Mouse (Mus musculus): ENCODE data around the gene Ccdc136. TPM values are rescaled to one million over a fixed set of nuclear protein-coding genes. Genes with fewer than 3 reads are reported as not detected.

Ccdc136 gene
- polyA plus RNA-seq, 1 experiment from 2014 or later, result 0.62 TPM

DNA sequence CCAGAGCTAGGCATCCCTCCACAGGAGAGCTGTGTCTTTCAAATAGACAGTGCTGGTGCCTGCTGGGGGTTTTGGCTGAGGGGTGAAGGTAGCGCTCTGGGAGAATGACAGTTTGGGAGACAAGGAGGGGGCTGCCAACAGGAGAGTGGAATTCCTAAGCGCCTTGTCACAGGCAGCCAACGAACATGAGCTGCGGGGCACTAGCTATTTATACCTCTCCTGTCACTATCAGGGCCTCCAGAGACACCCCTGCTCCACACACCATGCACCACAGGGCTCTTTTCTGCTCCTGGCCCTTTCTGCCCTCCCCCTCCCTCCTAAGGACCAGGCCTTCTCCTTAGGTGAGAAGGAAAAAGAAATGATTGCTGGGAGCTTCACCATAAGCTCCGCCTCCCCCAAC, 35.4 kb downstream of the Ccdc136 start:
- Histone ChIP-seq H3K4me3 (replicated peaks) (no peak overlapping the region), H3K27ac (no peak overlapping the region), H3K27me3 (peaks cover 75% of the 10 kb centered on the region), H3K36me3 (no peaks in the 10 kb centered on the region), H3K9me3 (replicated peaks) (no peaks in the 10 kb centered on the region), H3K4me1 (replicated peaks) (peaks cover 24% of the 10 kb centered on the region), H3K9ac (no peak overlapping the region), H3K4me2 (no peak overlapping the region)
- DNase-seq (no peak), ATAC-seq (ENCODE audit: low read depth) (no peak)
- WGBS (ENCODE audit: insufficient replicate concordance), result 29% methylated on average over 5 of the region's 5 CpGs

DNA sequence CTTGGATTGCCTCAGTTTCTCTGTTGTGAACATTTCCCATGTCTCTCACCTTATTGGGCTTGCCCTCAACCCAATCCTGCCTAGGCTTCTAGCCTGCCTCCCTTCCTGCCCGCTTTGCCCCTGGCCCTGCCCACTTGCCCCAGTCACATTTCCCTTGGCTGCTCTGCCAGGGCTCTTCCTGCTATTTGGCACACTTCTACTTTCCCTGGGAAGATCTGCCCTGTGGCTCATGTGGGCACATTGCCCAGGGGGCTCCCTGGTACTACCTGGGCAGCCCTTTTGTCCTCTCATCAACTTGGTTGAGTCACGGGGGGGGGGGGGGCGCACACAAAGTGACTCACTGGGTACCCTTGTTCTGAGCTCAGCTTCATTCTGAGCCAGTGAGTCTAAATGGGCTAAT, 36.0 kb downstream of the Ccdc136 start:
- Histone ChIP-seq H3K4me2 (no peak overlapping the region), H3K9me3 (replicated peaks) (no peaks in the 10 kb centered on the region), H3K27ac (no peak overlapping the region), H3K4me3 (replicated peaks) (no peak overlapping the region), H3K4me1 (replicated peaks) (peaks cover 24% of the 10 kb centered on the region), H3K27me3 (peaks cover 82% of the 10 kb centered on the region), H3K9ac (no peak overlapping the region), H3K36me3 (no peaks in the 10 kb centered on the region)
- ATAC-seq (ENCODE audit: low read depth) (no peak), DNase-seq (no peak)
- WGBS (ENCODE audit: insufficient replicate concordance), result 56% methylated on average over 3 of the region's 3 CpGs

DNA sequence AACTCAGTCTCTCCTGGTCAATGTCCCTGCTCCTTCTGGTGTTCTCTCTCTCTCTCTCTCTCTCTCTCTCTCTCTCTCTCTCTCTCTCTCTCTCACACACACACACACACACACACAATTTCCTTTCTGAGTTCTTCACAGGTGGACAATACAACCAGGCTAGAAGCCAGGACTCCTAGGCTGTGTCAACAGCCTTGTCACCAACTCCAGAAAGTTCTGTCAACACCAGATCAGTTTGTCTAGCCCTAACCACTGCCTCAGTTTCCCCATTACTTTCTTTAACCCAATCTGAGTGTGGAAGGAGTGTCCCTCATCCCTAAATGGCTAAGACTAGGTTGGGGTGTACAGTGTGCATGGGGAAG, 36.5 kb downstream of the Ccdc136 start:
- Histone ChIP-seq H3K4me3 (replicated peaks) (peak overlapping the region; percentile 44), H3K9me3 (replicated peaks) (no peaks in the 10 kb centered on the region), H3K9ac (no peak overlapping the region), H3K27me3 (peaks cover 83% of the 10 kb centered on the region), H3K4me2 (peak overlapping the region; percentile 58), H3K4me1 (replicated peaks) (peaks cover 24% of the 10 kb centered on the region), H3K36me3 (no peaks in the 10 kb centered on the region), H3K27ac (no peak overlapping the region)
- ATAC-seq (ENCODE audit: low read depth), result no peak
- DNase-seq, result no peak

GRCm38 (mm10) chr6:29433038-29433803, 37.1 kb downstream of the Ccdc136 start, which contains the start of gene Flnc:
TSS of gene Flnc (plus strand) at chr6:29433256.
- Histone ChIP-seq H3K27ac (no peak within 1 kb of the TSS), H3K36me3 (no peaks in the 10 kb centered on the region), H3K9ac (peak within 1 kb of the TSS; percentile 15; the same call in 1 of the 2 replicates), H3K4me2 (peak within 1 kb of the TSS; percentile 58), H3K4me3 (replicated peaks) (peak within 1 kb of the TSS; percentile 44), H3K4me1 (replicated peaks) (peaks cover 24% of the 10 kb centered on the region), H3K27me3 (peaks cover 87% of the 10 kb centered on the region), H3K9me3 (replicated peaks) (no peaks in the 10 kb centered on the region)
- no peak for DNase-seq
- ATAC-seq (ENCODE audit: low read depth), result no peak
- 2% methylated on average over 65 of the region's 77 CpGs for WGBS (ENCODE audit: insufficient replicate concordance)

- H3K4me2 ChIP-seq, result peak overlapping the region; percentile 58
- DNase-seq (no peak), ATAC-seq (ENCODE audit: low read depth) (no peak)
- WGBS (ENCODE audit: insufficient replicate concordance), result 5% methylated on average over 27 of the region's 27 CpGs
- H3K27ac ChIP-seq, result no peak overlapping the region
- no peaks in the 10 kb centered on the region for H3K9me3 ChIP-seq (replicated peaks)
- peaks cover 86% of the 10 kb centered on the region for H3K27me3 ChIP-seq
- no peaks in the 10 kb centered on the region for H3K36me3 ChIP-seq
- peak overlapping the region; percentile 44 for H3K4me3 ChIP-seq (replicated peaks)
- peaks cover 24% of the 10 kb centered on the region for H3K4me1 ChIP-seq (replicated peaks)
- no peak overlapping the region; the same call in 1 of the 2 replicates for H3K9ac ChIP-seq
Observed at GRCm38 (mm10) chr6:29433804-29434795, 38.0 kb downstream of the Ccdc136 start.

DNA sequence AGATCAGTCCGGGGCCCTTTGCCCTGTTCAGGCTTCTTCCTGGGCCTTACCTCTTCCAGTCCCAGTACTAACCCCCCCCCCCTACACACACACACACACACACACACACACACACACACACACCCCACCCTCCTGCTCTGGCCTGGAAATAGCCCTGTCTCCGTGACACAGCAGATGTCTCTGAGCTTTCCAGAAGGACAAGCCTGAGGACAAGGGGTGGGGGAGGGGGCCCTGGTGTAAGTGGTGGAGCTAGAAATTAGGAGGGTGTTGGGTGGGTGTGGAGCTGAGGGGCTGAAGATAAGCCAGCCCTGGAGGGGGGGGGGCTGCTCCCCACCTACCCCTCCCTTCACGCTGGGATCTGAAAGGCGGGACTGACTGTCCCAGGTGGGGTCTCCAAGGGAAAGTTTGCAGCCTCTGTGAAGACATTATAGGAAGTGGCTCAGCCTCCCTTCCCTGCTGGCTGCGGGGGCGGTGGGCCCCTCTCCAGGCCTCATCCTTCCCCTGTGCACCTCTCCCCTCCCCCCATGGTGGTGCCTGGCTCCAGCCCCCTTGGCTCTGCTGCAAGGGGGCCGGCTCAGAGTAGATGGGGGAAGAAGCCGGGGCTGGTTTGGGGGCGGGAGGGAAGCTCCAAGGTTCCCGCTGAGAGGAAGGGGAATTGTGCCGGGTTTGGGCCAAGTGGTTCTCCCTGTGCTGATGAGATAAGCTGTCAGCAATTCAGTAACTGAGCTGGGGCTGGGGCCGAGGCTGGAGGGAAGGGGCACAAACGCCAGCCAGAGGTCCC, 39.0 kb downstream of the Ccdc136 start:
- H3K27me3 ChIP-seq, result peaks cover 84% of the 10 kb centered on the region
- no peaks in the 10 kb centered on the region for H3K36me3 ChIP-seq
- WGBS (ENCODE audit: insufficient replicate concordance), result 6% methylated on average over 13 of the region's 13 CpGs
- peak; percentile 52; the same call in 1 of the 2 replicates for ATAC-seq (ENCODE audit: low read depth)
- H3K4me3 ChIP-seq (replicated peaks), result peak overlapping the region; percentile 44
- H3K9me3 ChIP-seq (replicated peaks), result no peaks in the 10 kb centered on the region
- DNase-seq, result no peak
- H3K27ac ChIP-seq, result 0 out of 2 replicates have a peak overlapping the region, but pooled peaks have one; percentile 29
- peak overlapping the region; percentile 58 for H3K4me2 ChIP-seq
- H3K9ac ChIP-seq, result no peak overlapping the region
- peaks cover 24% of the 10 kb centered on the region for H3K4me1 ChIP-seq (replicated peaks)

GRCm38 (mm10) chr6:29435940-29436451, 39.9 kb downstream of the Ccdc136 start:
- no peak overlapping the region for H3K4me3 ChIP-seq (replicated peaks)
- H3K9me3 ChIP-seq (replicated peaks), result no peaks in the 10 kb centered on the region
- H3K27ac ChIP-seq, result 0 out of 2 replicates have a peak overlapping the region, but pooled peaks have one; percentile 29
- no peak for DNase-seq
- H3K9ac ChIP-seq, result no peak overlapping the region
- peaks cover 75% of the 10 kb centered on the region for H3K27me3 ChIP-seq
- no peak for ATAC-seq (ENCODE audit: low read depth)
- peaks cover 24% of the 10 kb centered on the region for H3K4me1 ChIP-seq (replicated peaks)
- WGBS (ENCODE audit: insufficient replicate concordance), result 33% methylated on average over 6 of the region's 6 CpGs
- no peaks in the 10 kb centered on the region for H3K36me3 ChIP-seq
- H3K4me2 ChIP-seq, result peak overlapping the region; percentile 29; the same call in 1 of the 2 replicates

DNA sequence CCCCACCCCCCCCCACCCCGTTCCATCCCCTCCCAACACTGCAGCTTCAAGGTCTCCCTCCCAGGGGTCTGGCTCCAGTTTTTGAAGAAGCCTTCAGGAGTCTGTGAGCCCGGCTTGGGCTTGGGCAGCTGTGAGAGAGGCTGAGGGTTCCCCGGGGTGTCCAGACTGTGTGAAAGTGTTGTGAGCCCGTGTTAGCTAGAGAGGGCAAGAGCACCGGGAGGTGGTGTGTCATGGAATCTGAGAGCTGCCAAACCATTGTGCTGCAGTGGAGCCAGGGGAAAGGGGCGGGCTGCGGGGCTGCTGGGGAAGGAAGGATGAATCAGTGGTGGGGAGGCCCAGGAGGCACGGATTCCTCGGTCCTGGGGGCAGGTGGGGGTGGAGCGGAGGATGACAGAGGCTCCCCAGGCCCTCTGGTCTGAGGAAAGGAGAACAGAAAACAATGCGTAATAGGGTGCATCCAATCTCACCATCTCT, 40.4 kb downstream of the Ccdc136 start:
- H3K9me3 ChIP-seq (replicated peaks), result no peaks in the 10 kb centered on the region
- 0 out of 2 replicates have a peak overlapping the region, but pooled peaks have one; percentile 27 for H3K4me2 ChIP-seq
- H3K9ac ChIP-seq, result no peak overlapping the region
- H3K4me1 ChIP-seq (replicated peaks), result peaks cover 24% of the 10 kb centered on the region
- no peaks in the 10 kb centered on the region for H3K36me3 ChIP-seq
- H3K27ac ChIP-seq, result no peak overlapping the region; the same call in 1 of the 2 replicates
- ATAC-seq (ENCODE audit: low read depth) (no peak), DNase-seq (no peak)
- no peak overlapping the region for H3K4me3 ChIP-seq (replicated peaks)
- WGBS (ENCODE audit: insufficient replicate concordance), result 13% methylated on average over 11 of the region's 11 CpGs
- peaks cover 70% of the 10 kb centered on the region for H3K27me3 ChIP-seq

- no peak for DNase-seq
- peaks cover 43% of the 10 kb centered on the region for H3K27me3 ChIP-seq
- H3K9me3 ChIP-seq (replicated peaks), result no peaks in the 10 kb centered on the region
- H3K27ac ChIP-seq, result no peak overlapping the region
- no peak overlapping the region for H3K4me2 ChIP-seq
- peaks cover 11% of the 10 kb centered on the region; the same call in 1 of the 2 replicates for H3K4me1 ChIP-seq (replicated peaks)
- H3K36me3 ChIP-seq, result no peaks in the 10 kb centered on the region
- no peak overlapping the region for H3K4me3 ChIP-seq (replicated peaks)
- no peak for ATAC-seq (ENCODE audit: low read depth)
- H3K9ac ChIP-seq, result no peak overlapping the region
- 59% methylated on average over 4 of the region's 4 CpGs for WGBS (ENCODE audit: insufficient replicate concordance)
Observed at GRCm38 (mm10) chr6:29439251-29439650, 43.1 kb downstream of the Ccdc136 start.

GRCm38 (mm10) chr6:29439789-29440188, 43.7 kb downstream of the Ccdc136 start:
- DNase-seq (no peak), ATAC-seq (ENCODE audit: low read depth) (no peak)
- whole genome bisulfite sequencing (ENCODE audit: insufficient replicate concordance), result 71% methylated on average over 6 of the region's 6 CpGs
- no peak overlapping the region for H3K9ac ChIP-seq
- H3K4me1 ChIP-seq (replicated peaks), result peaks cover 11% of the 10 kb centered on the region; the same call in 1 of the 2 replicates
- H3K4me2 ChIP-seq, result no peak overlapping the region
- no peaks in the 10 kb centered on the region for H3K36me3 ChIP-seq
- H3K27ac ChIP-seq, result no peak overlapping the region
- H3K9me3 ChIP-seq (replicated peaks), result no peaks in the 10 kb centered on the region
- H3K27me3 ChIP-seq, result peaks cover 38% of the 10 kb centered on the region
- no peak overlapping the region for H3K4me3 ChIP-seq (replicated peaks)
